Mouse (Mus musculus): ENCODE measurements around the gene Ror1.

GRCm38 (mm10) chr4:100136046-100136445 is 40.5 kb downstream of the Ror1 start:
- no peak for TF ChIP-seq EP300 (IDR thresholded peaks at IDR 0.05; ENCODE audit: insufficient read depth, low read depth, low read length)
- no peak for TF ChIP-seq CTCF (IDR thresholded peaks at IDR 0.05; ENCODE audit: low read depth, low read length)
- TF ChIP-seq POLR2A (IDR thresholded peaks at IDR 0.05; ENCODE audit: insufficient read depth, low read length) = no peak
